Mouse (Mus musculus) CH12.LX (cell line): ENCODE data around the gene Pbdc1. TPM values are rescaled to one million over a fixed set of nuclear protein-coding genes. Genes with fewer than 3 reads are reported as not detected.

Source experiments
- DNase-seq: peaks from one replicate; pipeline ENCODE4 v3.0.0-alpha.2; 2013; ENCODE audit errors: extremely low read depth
- H3K27ac ChIP-seq: 2 replicates; pipeline ENCODE4 v1.5.1; 2012; ENCODE audit warnings: low read depth, mild to moderate bottlenecking, control low read depth, moderate library complexity; ENCODE audit not compliant: insufficient read depth
- H3K27me3 ChIP-seq: replicated peaks from 2 replicates; pipeline ENCODE3; 2012; ENCODE audit warnings: inconsistent platforms
- H3K36me3 ChIP-seq, 2 experiments: replicated peaks in 1 of 2; 2 replicates each; pipeline versions ENCODE3 to v1.6.1; 2012; ENCODE audit warnings: inconsistent platforms in 1 of 2, low read length in 1 of 2, mild to moderate bottlenecking in 1 of 2, mixed read lengths in 1 of 2, moderate library complexity in 1 of 2; ENCODE audit not compliant: control insufficient read depth in 1 of 2, insufficient read depth in 1 of 2
- H3K4me1 ChIP-seq, 2 experiments: 2 replicates each; pipeline ENCODE4 v1.6.1; 2012; ENCODE audit warnings: inconsistent platforms in 1 of 2, moderate library complexity in 1 of 2; ENCODE audit not compliant: insufficient read depth in 2 of 2, control insufficient read depth in 1 of 2
- H3K4me2 ChIP-seq: 2 replicates; pipeline ENCODE4 v1.6.1; 2012; ENCODE audit warnings: low read depth, mild to moderate bottlenecking, control low read depth; ENCODE audit not compliant: poor library complexity, insufficient read depth, severe bottlenecking
- H3K4me3 ChIP-seq, 3 experiments: fragments of 150-350 bp in 1 of 3; sonication (generic) in 1 of 3; replicated peaks in 1 of 3; 2 replicates each; pipeline versions ENCODE3 to v1.5.1; 2011 to 2012; ENCODE audit warnings: low read depth in 2 of 3, low read length in 2 of 3, mild to moderate bottlenecking in 2 of 3, moderate library complexity in 2 of 3, control low read depth in 1 of 3, improper control_type of control experiment in 1 of 3, inconsistent platforms in 1 of 3, mixed read lengths in 1 of 3; ENCODE audit not compliant: poor library complexity in 1 of 3
- H3K79me2 ChIP-seq: replicated peaks from 2 replicates; pipeline ENCODE4 v1.6.1; 2012; ENCODE audit warnings: mild to moderate bottlenecking, moderate library complexity; ENCODE audit not compliant: control insufficient read depth, poor library complexity, insufficient read depth, severe bottlenecking; ENCODE audit errors: extremely low read depth
- H3K9ac ChIP-seq: 2 replicates; pipeline ENCODE4 v1.6.1; 2012; ENCODE audit warnings: low read depth, mild to moderate bottlenecking, control low read depth, moderate library complexity; ENCODE audit not compliant: insufficient read depth
- H3K9me3 ChIP-seq: replicated peaks from 2 replicates; pipeline ENCODE3; 2012; ENCODE audit warnings: low read length, inconsistent platforms, mixed read lengths
- CHD2 ChIP-seq: IDR thresholded peaks from 2 replicates; pipeline ENCODE4 v1.6.1; 2011; ENCODE audit warnings: low read length, improper control_type of control experiment
- CTCF ChIP-seq, 2 experiments: IDR thresholded peaks in 1 of 2; conservative IDR thresholded peaks in 1 of 2; 2 replicates each; pipeline ENCODE4 v1.5.1; 2011 to 2012; ENCODE audit warnings: low read depth in 2 of 2, low read length in 2 of 2, improper control_type of control experiment in 1 of 2, inconsistent platforms in 1 of 2, mild to moderate bottlenecking in 1 of 2, moderate library complexity in 1 of 2
- ELF1 ChIP-seq: IDR thresholded peaks from 2 replicates; pipeline ENCODE4 v1.6.1; 2014; ENCODE audit warnings: low read depth, mild to moderate bottlenecking, inconsistent platforms, low read length, improper control_type of control experiment
- ETS1 ChIP-seq: conservative IDR thresholded peaks from 2 replicates; pipeline ENCODE4 v1.6.1; 2012; ENCODE audit warnings: low read depth, mild to moderate bottlenecking, inconsistent platforms, low read length, improper control_type of control experiment, moderate library complexity
- HCFC1 ChIP-seq: IDR thresholded peaks from 2 replicates; pipeline ENCODE4 v1.6.1; 2012; ENCODE audit warnings: low read depth, mild to moderate bottlenecking, inconsistent platforms, low read length, improper control_type of control experiment
- IRF4 ChIP-seq: IDR thresholded peaks from 2 replicates; pipeline ENCODE4 v1.6.1; 2014; ENCODE audit warnings: low read depth, mild to moderate bottlenecking, inconsistent platforms, low read length, improper control_type of control experiment
- JUND ChIP-seq: conservative IDR thresholded peaks from 2 replicates; pipeline ENCODE4 v1.6.1; 2011; ENCODE audit warnings: low read depth, low read length, improper control_type of control experiment
- KAT2A ChIP-seq: IDR thresholded peaks from 2 replicates; pipeline ENCODE4 v1.6.1; 2012; ENCODE audit warnings: low read length, improper control_type of control experiment, inconsistent platforms; ENCODE audit not compliant: insufficient replicate concordance
- MAFK ChIP-seq: IDR thresholded peaks from 2 replicates; pipeline ENCODE4 v1.6.1; 2011; ENCODE audit warnings: low read length, improper control_type of control experiment; ENCODE audit not compliant: insufficient replicate concordance
- MAX ChIP-seq: IDR thresholded peaks from 2 replicates; pipeline ENCODE4 v1.6.1; 2011; ENCODE audit warnings: low read length, improper control_type of control experiment
- MAZ ChIP-seq: IDR thresholded peaks from 2 replicates; pipeline ENCODE4 v1.6.1; 2012; ENCODE audit warnings: low read depth, mild to moderate bottlenecking, inconsistent platforms, low read length, improper control_type of control experiment, moderate library complexity
- MXI1 ChIP-seq: IDR thresholded peaks from 2 replicates; pipeline ENCODE4 v1.6.1; 2011; ENCODE audit warnings: mild to moderate bottlenecking, low read depth, low read length, improper control_type of control experiment
- MYC ChIP-seq: IDR thresholded peaks from 2 replicates; pipeline ENCODE4 v1.6.1; 2011; ENCODE audit warnings: low read depth, mild to moderate bottlenecking, improper control_type of control experiment, low read length
- NELFE ChIP-seq: IDR thresholded peaks from 2 replicates; pipeline ENCODE4 v1.6.1; 2011; ENCODE audit warnings: low read depth, low read length, improper control_type of control experiment
- POLR2A ChIP-seq: IDR thresholded peaks from 2 replicates; pipeline ENCODE4 v1.6.1; 2011; ENCODE audit warnings: low read depth, mild to moderate bottlenecking, improper control_type of control experiment, low read length
- RAD21 ChIP-seq: IDR thresholded peaks from 2 replicates; pipeline ENCODE4 v1.6.1; 2011; ENCODE audit warnings: low read depth, mild to moderate bottlenecking, low read length, improper control_type of control experiment, moderate library complexity
- SIN3A ChIP-seq: IDR thresholded peaks from 2 replicates; pipeline ENCODE4 v1.6.1; 2012; ENCODE audit warnings: low read length, improper control_type of control experiment, inconsistent platforms
- SMC3 ChIP-seq: IDR thresholded peaks from 2 replicates; pipeline ENCODE4 v1.6.1; 2011; ENCODE audit warnings: low read depth, low read length, improper control_type of control experiment
- TBP ChIP-seq: conservative IDR thresholded peaks from 2 replicates; pipeline ENCODE4 v1.6.1; 2011; ENCODE audit warnings: low read depth, low read length, improper control_type of control experiment
- TCF12 ChIP-seq: IDR thresholded peaks from 2 replicates; pipeline ENCODE4 v1.6.1; 2014; ENCODE audit warnings: low read depth, mild to moderate bottlenecking, inconsistent platforms, low read length, improper control_type of control experiment
- UBTF ChIP-seq: IDR thresholded peaks from 2 replicates; pipeline ENCODE4 v1.6.1; 2012; ENCODE audit warnings: low read depth, mild to moderate bottlenecking, inconsistent platforms, low read length, improper control_type of control experiment, moderate library complexity
- ZNF384 ChIP-seq: IDR thresholded peaks from 2 replicates; pipeline ENCODE4 v1.6.1; 2012; ENCODE audit warnings: low read depth, low read length, improper control_type of control experiment, inconsistent platforms
- dilution Hi-C: fragments of 300-500 bp; cut with MboI; formaldehyde crosslinking; loops from 2 replicates; pipeline ENCODE4 v1.14.3; 2020; ENCODE audit warnings: low sequenced_read_pairs; ENCODE audit not compliant: extremely low pct_unique_long_range_greater_than_20kb, extremely low pct_ligation_motif_present
- in situ Hi-C: fragments of 300-500 bp; cut with MboI; formaldehyde crosslinking; loops from 3 replicates; pipeline ENCODE4 v1.14.3; 2019; ENCODE audit warnings: low sequenced_read_pairs, low pct_ligation_motif_present, low pct_unique_long_range_greater_than_20kb, mixed read lengths
- polyA plus RNA-seq: library from polyadenylated mRNA; unstranded; fragments of >175 nt; gene quantifications from 2 replicates; pipeline ENCODE4 v1.2.1, GENCODE M21; 2012; ENCODE audit warnings: low read depth; ENCODE audit not compliant: insufficient read length
- total RNA-seq, 2 experiments: library from RNA; depleted of rRNA; stranded (reverse); fragments of 300-350 nt in 1 of 2; fragments of >200 nt in 1 of 2; gene quantifications; 2 replicates each; pipeline ENCODE4 v1.2.3; 2012 to 2014

Gene Pbdc1
- total and polyA plus RNA-seq, 3 experiments, result 30.9 to 59.4 (median 57.1) TPM

DNA sequence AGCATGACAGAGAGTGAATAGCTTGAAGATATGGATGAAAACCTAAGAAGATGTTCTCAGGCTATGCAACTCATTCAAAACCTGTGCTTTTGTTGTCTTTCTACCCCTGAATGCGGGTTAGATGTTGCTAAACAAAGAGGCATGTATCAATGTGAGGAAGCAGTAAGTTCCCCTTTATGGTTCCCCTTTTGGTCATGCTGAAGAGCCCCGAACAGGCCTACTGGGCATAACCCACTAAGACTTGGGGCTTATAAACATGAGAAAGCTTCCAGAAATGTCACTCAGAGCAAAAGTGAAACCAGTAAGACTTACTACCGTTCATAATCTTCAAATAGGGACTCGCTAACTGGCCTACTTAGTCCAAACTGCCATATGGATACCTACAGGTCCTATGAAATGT lies 14.8 kb upstream of the Pbdc1 start:
- Histone ChIP-seq H3K36me3 (peaks cover 51 to 58% of the 10 kb centered on the region in 2 experiments), H3K9me3 (no peaks in the 10 kb centered on the region), H3K4me1 (peaks cover 0 to 37% of the 10 kb centered on the region in 2 experiments; a peak in 2 of 4 replicates), H3K27me3 (no peaks in the 10 kb centered on the region), H3K4me3 (no peak overlapping the region), H3K4me2 (no peak overlapping the region), H3K9ac (0 out of 2 replicates have a peak overlapping the region, but pooled peaks have one; percentile 19), H3K27ac (peak overlapping the region; percentile 53; the same call in 1 of the 2 replicates), H3K79me2 (peaks cover 21% of the 10 kb centered on the region)
- dilution Hi-C loops, result no loop called here
- peak; percentile 36; the same call in 1 of the 2 replicates for TF ChIP-seq IRF4
- TF ChIP-seq ETS1, result no peak; the same call in 1 of the 2 replicates
- in situ Hi-C loops, result no loop called here
- DNase-seq, result peak; percentile 59

DNA sequence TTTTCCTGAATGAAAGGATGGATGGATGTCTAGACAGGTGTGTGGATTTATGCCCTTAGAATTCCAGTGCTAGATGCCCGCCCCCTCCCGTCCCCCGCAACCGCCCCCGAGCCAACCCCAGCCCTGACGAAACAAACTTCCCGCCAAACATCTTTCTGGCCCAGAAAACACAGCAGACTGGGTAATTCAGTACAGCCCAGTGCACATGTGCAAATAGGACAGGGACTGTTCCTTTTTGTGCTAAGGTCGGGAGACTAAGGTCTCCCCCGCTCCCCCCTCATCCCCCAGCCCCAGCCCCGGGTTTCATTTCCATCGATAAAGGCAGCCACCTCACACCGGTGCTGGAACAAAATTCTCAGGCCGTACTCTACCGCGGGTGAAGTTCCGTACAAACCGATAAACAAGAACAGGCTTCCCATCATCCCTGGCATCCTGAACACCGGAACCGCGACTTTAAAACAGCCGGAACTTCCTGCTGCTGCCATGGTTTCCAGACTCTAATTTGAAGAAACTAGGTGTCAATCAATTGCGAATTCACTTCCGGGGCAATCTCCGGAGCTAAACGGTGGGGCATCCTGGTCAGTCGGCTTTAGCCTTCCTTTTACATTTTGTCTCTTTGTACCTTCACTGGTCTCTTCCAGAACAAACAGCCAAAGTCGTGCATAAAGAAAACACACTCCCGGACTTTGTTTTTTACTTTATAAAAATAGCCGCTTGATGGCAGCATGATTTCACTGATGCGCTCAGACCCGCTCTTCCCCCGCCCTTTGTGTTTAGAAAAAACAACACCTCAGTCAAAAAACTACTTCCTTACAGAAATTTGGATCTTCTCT lies 9.7 kb upstream of the Pbdc1 start:
- dilution Hi-C loops, result no loop called here
- in situ Hi-C loops, result no loop called here
- H3K27me3 ChIP-seq, result no peaks in the 10 kb centered on the region
- TF ChIP-seq JUND, result no peak
- TF ChIP-seq MXI1, result 0 out of 2 replicates have a peak, but pooled peaks have one; percentile 41
- TF ChIP-seq ETS1, result no peak
- TF ChIP-seq RAD21, result peak; percentile 47
- TF ChIP-seq MAX, result no peak
- TF ChIP-seq POLR2A, result peak; percentile 39; the same call in 1 of the 2 replicates
- TF ChIP-seq ELF1, result peak; percentile 85
- TF ChIP-seq MYC, result peak; percentile 47; the same call in 1 of the 2 replicates
- TF ChIP-seq MAZ, result peak; percentile 75; the same call in 1 of the 2 replicates
- peak; percentile 100 for TF ChIP-seq ZNF384
- peak; percentile 93 for TF ChIP-seq CHD2
- TF ChIP-seq KAT2A, result peak; percentile 90; the same call in 1 of the 2 replicates
- no peak for TF ChIP-seq SMC3
- peak; percentile 52 for TF ChIP-seq SIN3A
- TF ChIP-seq CTCF (conservative IDR thresholded peaks at IDR 0.05 in 1 of 2, IDR thresholded peaks at IDR 0.05 in 1 of 2; ENCODE audit: low read depth in 2 of 2, low read length in 2 of 2), result peak in 1 of 2 experiments; percentile 43; a peak in 1 of 4 replicates
- 0 out of 2 replicates have a peak, but pooled peaks have one; percentile 13 for TF ChIP-seq NELFE
- peak; percentile 72 for TF ChIP-seq TBP
- TF ChIP-seq UBTF, result peak; percentile 36; the same call in 1 of the 2 replicates
- TF ChIP-seq MAFK, result no peak
- TF ChIP-seq TCF12, result no peak; the same call in 1 of the 2 replicates
- TF ChIP-seq HCFC1, result peak; percentile 90
- no peaks in the 10 kb centered on the region for H3K9me3 ChIP-seq
- peaks cover 23 to 29% of the 10 kb centered on the region in 2 experiments for H3K36me3 ChIP-seq
- H3K27ac ChIP-seq, result no peak overlapping the region
- peak; percentile 78 for DNase-seq
- peaks cover 0 to 28% of the 10 kb centered on the region in 2 experiments; a peak in 2 of 4 replicates for H3K4me1 ChIP-seq
- H3K79me2 ChIP-seq, result peaks cover 20% of the 10 kb centered on the region
- peak overlapping the region; percentile 56 to 75 (median 66) for H3K4me3 ChIP-seq
- peak overlapping the region; percentile 95; the same call in 1 of the 2 replicates for H3K4me2 ChIP-seq
- H3K9ac ChIP-seq, result peak overlapping the region; percentile 85
